Mouse (Mus musculus) intestine, embryonic 14.5 days (tissue): ENCODE data around the gene Myog. TPM values are rescaled to one million over a fixed set of nuclear protein-coding genes. Genes with fewer than 3 reads are reported as not detected.

ENCODE experiments used
- ATAC-seq: fragments of 200-750 bp; cut with Nextera tagmentation; replicated peaks from 2 replicates; pipeline ENCODE4 v1.8.0; 2017; ENCODE audit warnings: low read depth, moderate number of reproducible peaks, moderate TSS enrichment, moderate library complexity; ENCODE audit not compliant: low FRiP score, low TSS enrichment
- DNase-seq: peaks from one replicate; pipeline ENCODE4 v3.0.0-alpha.2; 2018; ENCODE audit warnings: low spot score
- H3K27ac ChIP-seq: fragments of 300-500 bp; sonication (generic); 2 replicates; pipeline ENCODE4 v1.5.1; 2014; ENCODE audit warnings: low read depth, mild to moderate bottlenecking, control low read depth
- H3K27me3 ChIP-seq: fragments of 300-500 bp; sonication (generic); replicated peaks from 2 replicates; pipeline ENCODE4 v1.6.1; 2014; ENCODE audit warnings: low read length, control low read depth; ENCODE audit not compliant: control insufficient read depth, insufficient read depth
- H3K36me3 ChIP-seq: fragments of 300-500 bp; sonication (generic); 2 replicates; pipeline ENCODE4 v1.6.1; 2014; ENCODE audit warnings: low read length, control low read depth; ENCODE audit not compliant: control insufficient read depth, insufficient read depth
- H3K4me1 ChIP-seq: fragments of 300-500 bp; sonication (generic); replicated peaks from 2 replicates; pipeline ENCODE4 v1.6.1; 2014; ENCODE audit warnings: low read length, control low read depth, mixed read lengths; ENCODE audit not compliant: control insufficient read depth, insufficient read depth
- H3K4me2 ChIP-seq: fragments of 300-500 bp; sonication (generic); 2 replicates; pipeline ENCODE4 v1.6.1; 2014; ENCODE audit warnings: low read length
- H3K4me3 ChIP-seq: fragments of 300-500 bp; sonication (generic); 2 replicates; pipeline ENCODE4 v1.5.1; 2014; ENCODE audit warnings: low read depth, low read length, control low read depth, mixed read lengths
- H3K9ac ChIP-seq: fragments of 300-500 bp; sonication (generic); 2 replicates; pipeline ENCODE4 v1.6.1; 2014; ENCODE audit warnings: mild to moderate bottlenecking, low read length
- H3K9me3 ChIP-seq: fragments of 300-500 bp; sonication (generic); 2 replicates; pipeline ENCODE4 v1.6.1; 2016; ENCODE audit warnings: low read length, control low read depth; ENCODE audit not compliant: control insufficient read depth
- WGBS: fragments of 180-500 bp; shearing (Covaris S2); extraction: QIAGEN DNeasy Blood & Tissue Kit; methylation state at CpG from one replicate; pipeline ENCODE4 v1.1.7; 2014; 5-methylcytosine and 5-hydroxymethylcytosine counted together
- polyA plus RNA-seq: library from polyadenylated mRNA; unstranded; fragments of >200 nt; fragmentation: Nextera tagmentation; extraction: Ambion mirVana; gene quantifications from 2 replicates; pipeline ENCODE4 v1.2.1, GENCODE M21; 2014

Myog gene
- polyA plus RNA-seq, 1 experiment from 2014 or later: not detected

DNA sequence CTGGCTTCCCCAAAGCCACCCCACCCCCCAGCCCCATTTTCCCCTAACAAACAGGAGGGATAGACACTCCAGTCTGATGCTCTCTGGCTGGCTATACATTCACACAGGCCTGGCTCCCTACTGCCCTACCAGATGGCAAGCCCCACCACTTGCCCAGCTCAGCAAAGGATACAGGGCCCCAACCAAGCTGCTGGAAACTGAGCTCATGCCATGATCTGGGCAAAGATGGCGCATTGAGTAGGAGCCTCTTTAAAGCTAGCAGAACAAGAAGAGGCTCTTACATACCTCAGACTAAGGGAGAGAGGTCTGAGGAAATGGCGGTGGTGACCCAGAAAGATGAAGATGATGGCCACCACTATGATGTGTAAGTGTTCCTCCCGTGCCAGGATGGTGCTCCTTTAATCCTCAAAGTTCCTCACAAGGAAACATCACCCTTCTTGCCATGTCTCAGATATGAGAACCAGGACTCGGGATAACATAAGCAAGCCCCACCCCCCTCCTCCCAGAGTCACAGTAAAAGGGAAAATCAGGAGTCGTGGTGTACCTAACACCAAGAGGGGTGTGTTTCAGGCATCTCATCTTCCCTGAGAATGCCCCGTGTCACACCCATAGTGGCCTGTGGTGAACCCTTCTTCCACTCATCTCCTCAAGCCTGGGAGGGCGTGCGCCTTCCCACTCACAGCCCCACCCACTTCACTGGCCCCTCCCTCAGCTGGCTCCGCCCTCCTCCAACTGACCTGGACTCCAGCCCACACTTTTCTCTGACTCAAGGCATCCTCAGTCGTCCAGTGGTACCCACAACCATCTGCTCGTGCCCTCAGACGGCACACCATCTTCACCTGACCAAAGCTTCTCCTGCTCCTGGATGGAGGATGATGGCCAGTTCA lies 46.4 kb downstream of the Myog start:
- Histone ChIP-seq H3K4me1 (peaks cover 13% of the 10 kb centered on the region; the same call in 1 of the 2 replicates), H3K36me3 (no peaks in the 10 kb centered on the region), H3K27ac (no peak overlapping the region), H3K9ac (no peak overlapping the region), H3K9me3 (no peaks in the 10 kb centered on the region), H3K27me3 (no peaks in the 10 kb centered on the region), H3K4me2 (no peak overlapping the region), H3K4me3 (no peak overlapping the region)
- 80% methylated on average over 12 of the region's 12 CpGs for WGBS
- ATAC-seq: no peak
- no peak for DNase-seq

DNA sequence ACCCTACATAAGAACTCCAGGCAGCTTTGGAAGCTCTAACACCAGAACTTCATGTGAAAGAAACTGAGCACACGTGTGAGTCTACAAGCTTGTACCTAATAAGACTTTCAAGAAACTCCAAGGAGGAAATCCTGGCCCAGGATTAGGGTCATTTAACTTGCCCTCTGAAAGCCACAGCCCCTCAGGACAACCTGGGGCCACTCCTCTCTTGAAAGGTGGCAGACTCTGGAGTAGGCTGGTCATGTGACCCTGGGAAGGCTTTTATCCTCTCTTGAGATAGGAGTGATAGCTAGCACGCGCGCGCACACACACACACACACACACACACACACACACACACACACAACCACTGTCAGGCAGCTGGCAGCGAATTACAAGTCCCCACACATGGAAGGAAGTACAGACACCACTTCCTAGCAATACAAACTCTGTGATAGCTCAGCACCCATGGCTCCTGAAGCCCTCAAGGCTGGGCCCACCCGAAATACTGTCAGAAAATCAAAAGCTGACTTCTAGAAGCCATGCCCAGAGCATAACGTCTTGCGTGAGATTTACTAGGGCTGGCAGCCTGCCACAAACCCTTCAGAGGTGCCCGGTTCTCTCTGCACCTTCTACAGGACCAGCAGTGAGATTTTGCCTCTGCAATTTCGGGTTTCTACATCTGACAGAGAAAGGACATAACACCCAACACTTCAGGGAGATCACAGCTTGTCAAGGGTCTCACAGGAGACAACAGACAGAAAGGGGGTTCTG lies 47.3 kb downstream of the Myog start:
- Histone ChIP-seq H3K4me1 (peaks cover 12% of the 10 kb centered on the region; the same call in 1 of the 2 replicates), H3K4me3 (no peak overlapping the region), H3K4me2 (no peak overlapping the region), H3K9ac (no peak overlapping the region), H3K27ac (no peak overlapping the region), H3K27me3 (no peaks in the 10 kb centered on the region), H3K9me3 (no peaks in the 10 kb centered on the region), H3K36me3 (no peaks in the 10 kb centered on the region)
- WGBS: 81% methylated on average over 11 of the region's 11 CpGs
- DNase-seq: no peak
- ATAC-seq: no peak

DNA sequence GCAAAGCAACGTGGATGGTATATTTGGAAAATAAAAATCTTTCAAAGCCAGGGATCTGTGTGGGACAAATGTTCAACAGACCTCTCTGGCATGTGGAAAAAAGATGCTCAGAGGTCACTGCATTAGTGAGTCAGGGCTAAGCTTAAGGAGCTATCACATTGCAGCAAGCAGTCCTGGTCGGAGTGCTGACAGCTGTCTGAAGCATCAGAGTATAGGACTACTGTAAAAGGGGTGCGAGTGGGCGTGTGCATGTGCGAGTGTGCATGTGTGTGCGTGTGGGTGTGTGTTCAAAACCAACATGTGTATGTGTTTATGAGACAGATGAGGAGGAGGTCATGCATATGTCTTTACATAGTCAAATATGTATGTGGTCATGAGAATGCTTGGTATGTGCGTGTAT lies 49.4 kb downstream of the Myog start:
- WGBS: 91% methylated on average over 7 of the region's 7 CpGs

DNA sequence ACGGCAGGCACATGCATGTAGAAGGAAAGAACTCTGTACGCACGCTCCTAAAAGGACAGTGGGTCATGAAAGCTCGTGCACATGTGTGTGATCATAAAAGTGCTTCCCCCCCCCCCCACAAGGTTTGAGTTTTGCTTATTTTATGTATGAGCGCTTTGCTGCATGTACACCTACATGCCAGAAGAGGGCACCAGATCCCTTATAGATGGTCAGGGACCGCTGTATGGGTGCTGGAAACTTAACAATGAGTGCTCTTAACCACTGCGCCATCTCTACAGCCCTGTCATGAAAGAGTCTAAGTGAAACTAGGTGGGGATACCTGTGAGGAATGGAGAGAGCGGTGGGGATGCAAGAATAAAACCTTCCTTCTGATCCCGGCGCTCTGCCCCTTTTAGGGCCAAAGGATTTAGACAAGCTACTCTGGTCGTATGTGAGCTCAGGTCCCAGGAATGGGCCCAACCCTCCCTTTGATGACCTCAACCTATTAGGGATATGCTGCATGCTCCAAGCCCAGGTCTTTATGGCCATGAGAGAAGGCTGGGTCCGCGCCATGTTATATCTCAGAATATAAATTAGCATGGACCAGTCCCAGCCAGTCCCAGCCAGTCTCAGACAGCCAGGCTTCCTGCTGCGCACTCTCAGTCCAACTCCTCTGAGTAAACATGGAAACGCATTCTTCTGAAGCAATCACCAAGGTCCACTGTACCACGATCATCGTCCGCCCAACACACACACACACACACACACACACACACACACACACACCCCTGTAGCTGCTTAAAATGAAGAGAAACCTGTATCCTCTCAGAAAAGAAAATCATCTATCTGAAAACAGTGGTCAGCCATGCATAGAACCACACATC lies 50.2 kb downstream of the Myog start:
- Histone ChIP-seq H3K9ac (no peak overlapping the region), H3K27me3 (no peaks in the 10 kb centered on the region), H3K27ac (no peak overlapping the region), H3K4me3 (no peak overlapping the region), H3K4me2 (no peak overlapping the region), H3K9me3 (no peaks in the 10 kb centered on the region), H3K4me1 (no peaks in the 10 kb centered on the region), H3K36me3 (no peaks in the 10 kb centered on the region)
- no peak for ATAC-seq
- no peak for DNase-seq
- 94% methylated on average over 18 of the region's 18 CpGs for WGBS

More for the DNA sequence above, 49.4 kb downstream of the Myog start:
- ATAC-seq: no peak
- no peak for DNase-seq
- no peak overlapping the region for H3K27ac ChIP-seq
- H3K9ac ChIP-seq: no peak overlapping the region
- no peak overlapping the region for H3K4me3 ChIP-seq
- H3K27me3 ChIP-seq: no peaks in the 10 kb centered on the region
- no peaks in the 10 kb centered on the region for H3K9me3 ChIP-seq
- H3K4me1 ChIP-seq: no peaks in the 10 kb centered on the region
- H3K36me3 ChIP-seq: no peaks in the 10 kb centered on the region
- H3K4me2 ChIP-seq: no peak overlapping the region

DNA sequence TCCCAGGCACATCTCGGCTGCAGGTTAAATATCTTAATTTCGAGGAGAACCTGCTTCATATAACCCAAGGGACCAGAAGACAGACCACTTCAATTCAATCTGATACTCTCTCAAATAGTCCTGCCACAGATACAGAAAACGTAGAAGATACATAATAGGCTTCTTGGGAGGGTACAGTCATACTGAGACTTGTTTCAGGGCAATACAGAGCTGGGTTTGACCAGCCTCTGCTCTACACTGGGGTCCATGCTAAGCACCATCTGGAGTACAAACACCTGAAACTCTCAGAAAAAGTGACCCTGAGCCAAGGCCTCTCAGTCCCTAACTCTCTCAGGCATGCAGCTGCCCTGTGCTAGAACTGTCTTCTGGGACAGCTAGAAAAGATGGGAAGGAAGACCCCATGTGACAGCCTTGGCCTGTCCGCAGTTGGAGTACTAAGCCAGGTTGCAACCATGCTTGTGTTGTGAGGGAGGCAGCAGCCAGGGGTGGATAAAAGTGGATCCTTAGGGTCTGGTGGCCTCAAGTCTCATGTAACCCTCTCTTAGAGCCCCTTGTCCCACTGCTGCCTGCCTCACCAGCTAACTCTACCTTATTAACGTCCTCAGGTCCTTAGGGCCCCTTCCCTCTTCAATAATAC lies 52.0 kb downstream of the Myog start:
- H3K4me3 ChIP-seq: no peak overlapping the region
- ATAC-seq: no peak
- peaks cover 10% of the 10 kb centered on the region for H3K36me3 ChIP-seq
- H3K4me1 ChIP-seq: no peaks in the 10 kb centered on the region
- H3K9me3 ChIP-seq: no peaks in the 10 kb centered on the region
- WGBS: 75% methylated on average over 5 of the region's 5 CpGs
- no peak overlapping the region for H3K9ac ChIP-seq
- DNase-seq: no peak
- H3K27me3 ChIP-seq: no peaks in the 10 kb centered on the region
- H3K27ac ChIP-seq: no peak overlapping the region
- no peak overlapping the region for H3K4me2 ChIP-seq

Other genes with a start within 250 kb of the Myog start
- 32.6 and 34.6 TPM in 2 replicates for gene Btg2, start 210.9 kb upstream of the Myog start, polyA plus RNA-seq
- gene Chit1, start 178.7 kb upstream of the Myog start, polyA plus RNA-seq: not detected in 2 replicates
- gene Chil1, start 107.8 kb upstream of the Myog start, polyA plus RNA-seq: 0.35 and 0.49 TPM in 2 replicates
- not detected in 2 replicates for gene Mybph, start 96.5 kb upstream of the Myog start, polyA plus RNA-seq
- 1.7 and 2.0 TPM in 2 replicates for gene Adora1, start 54.6 kb upstream of the Myog start, polyA plus RNA-seq
- 4.3 and 4.5 TPM in 2 replicates for gene Ppfia4, start 42.9 kb downstream of the Myog start, polyA plus RNA-seq
- gene Tmem183a, start 72.0 kb downstream of the Myog start, polyA plus RNA-seq: 89.2 and 93.4 TPM in 2 replicates
- 0.09 TPM in 1 of 2 replicates, not detected in the other for gene 4933406M09Rik, start 96.0 kb downstream of the Myog start, polyA plus RNA-seq
- gene Cyb5r1, start 115.6 kb downstream of the Myog start, polyA plus RNA-seq: 34.9 and 38.3 TPM in 2 replicates
- 80.1 and 80.6 TPM in 2 replicates for gene Adipor1, start 125.4 kb downstream of the Myog start, polyA plus RNA-seq
- 18.9 and 25.7 TPM in 2 replicates for gene Klhl12, start 165.5 kb downstream of the Myog start, polyA plus RNA-seq
- 41.8 and 48.0 TPM in 2 replicates for gene Rabif, start 204.7 kb downstream of the Myog start, polyA plus RNA-seq